Mouse (Mus musculus): ENCODE results near the gene Mageb1.
"Not testable (repeated sequence)": the region's sequence is repeated elsewhere in the genome, so short reads cannot be mapped to it uniquely, and the experiment has no call there.

Gene Mageb1

GRCm38 (mm10) chrX:92016233-92016632 lies at the start of gene Mageb1:
TSS of gene Mageb1 (minus strand) at chrX:92016333.
- DNase-seq (ENCODE audit: low spot score) = not testable (repeated sequence)

Data from ovary, postnatal 36 days (tissue).